10 mouse cellular contexts compared by ENCODE assay signal in genomic region chr14:49733950-49734349, GRCm38 (mm10). TPM values are rescaled to one million over a fixed set of nuclear protein-coding genes. Genes with fewer than 3 reads are reported as not detected.
DNase-seq lines count a peak whose midpoint lies in the region; ATAC-seq and TF ChIP-seq lines count a peak whose summit lies in the region.
"Had no signal": no experiment of that assay in that cellular context is flagged by ENCODE, and none has a peak within 500 bp of the region (broad histone marks: within the 10 kb centered on the region; RNA-seq: fewer than 3 reads in every experiment).

No protein-coding gene starts in this region.

- no peak overlapping the region for H3K4me2 ChIP-seq in heart, postnatal 0 days (ENCODE audit: low read depth, low read length)
- H3K4me2 ChIP-seq in midbrain, embryonic 13.5 days (replicated peaks) = no peak overlapping the region
- no peak overlapping the region for H3K4me2 ChIP-seq in midbrain, embryonic 11.5 days
- H3K4me2 ChIP-seq: embryonic facial prominence, embryonic 15.5 days had no signal

- no peaks in the 10 kb centered on the region for H3K27me3 ChIP-seq in heart, postnatal 0 days (ENCODE audit: control insufficient read depth, insufficient read depth, low read length)
- H3K27me3 ChIP-seq in midbrain, embryonic 13.5 days = no peaks in the 10 kb centered on the region
- no peaks in the 10 kb centered on the region for H3K27me3 ChIP-seq in midbrain, embryonic 11.5 days (ENCODE audit: control insufficient read depth, insufficient read depth, low read length)
- H3K27me3 ChIP-seq: embryonic facial prominence, embryonic 15.5 days had no signal

- H3K9me3 ChIP-seq in heart, postnatal 0 days (replicated peaks; ENCODE audit: control insufficient read depth, low read length) = no peaks in the 10 kb centered on the region
- H3K9me3 ChIP-seq in midbrain, embryonic 13.5 days = no peaks in the 10 kb centered on the region
- H3K9me3 ChIP-seq in midbrain, embryonic 11.5 days (ENCODE audit: control insufficient read depth, low read length) = no peaks in the 10 kb centered on the region
- H3K9me3 ChIP-seq: embryonic facial prominence, embryonic 15.5 days had no signal

- H3K36me3 ChIP-seq in heart, postnatal 0 days (replicated peaks; ENCODE audit: control insufficient read depth, insufficient read depth, low read length) = no peaks in the 10 kb centered on the region
- H3K36me3 ChIP-seq in midbrain, embryonic 13.5 days = no peaks in the 10 kb centered on the region
- no peaks in the 10 kb centered on the region for H3K36me3 ChIP-seq in midbrain, embryonic 11.5 days (ENCODE audit: control insufficient read depth, insufficient read depth, low read length)
- H3K36me3 ChIP-seq: embryonic facial prominence, embryonic 15.5 days had no signal

- no peak for TF ChIP-seq EP300 in heart, postnatal 0 days (IDR thresholded peaks at IDR 0.05; ENCODE audit: low read depth)

- ATAC-seq in heart, postnatal 0 days (ENCODE audit: insufficient read depth, low read depth) = no peak
- peak; percentile 19; the same call in 1 of the 2 replicates for ATAC-seq in midbrain, embryonic 13.5 days
- no peak for ATAC-seq in midbrain, embryonic 11.5 days (ENCODE audit: low FRiP score)

- no peak overlapping the region for H3K27ac ChIP-seq in heart, postnatal 0 days (ENCODE audit: low read depth)
- H3K27ac ChIP-seq in midbrain, embryonic 13.5 days = no peak overlapping the region
- no peak overlapping the region for H3K27ac ChIP-seq in midbrain, embryonic 11.5 days (ENCODE audit: low read depth, low read length)
- H3K27ac ChIP-seq: embryonic facial prominence, embryonic 15.5 days had no signal

- peak; percentile 57 for DNase-seq in heart, postnatal 0 days (ENCODE audit: low spot score)
- DNase-seq in heart, adult 9 months (ENCODE audit: low spot score in 2 of 2) = no peak
- no peak for DNase-seq in midbrain, embryonic 11.5 days (ENCODE audit: low spot score, missing footprints)
- DNase-seq in embryo, embryonic 9.5 days (ENCODE audit: extremely low spot score) = peak; percentile 14
- DNase-seq in retina, postnatal 1 day = peak; percentile 65
- no peak for DNase-seq in adrenal gland, postnatal 4 days (ENCODE audit: low spot score in 2 of 2)
- DNase-seq in testis, postnatal 10 days (ENCODE audit: low spot score) = no peak
- DNase-seq: kidney, adult 11 months had no signal

- H3K9ac ChIP-seq in heart, postnatal 0 days (replicated peaks; ENCODE audit: low read depth, low read length) = no peak overlapping the region
- H3K9ac ChIP-seq in midbrain, embryonic 13.5 days (replicated peaks) = no peak overlapping the region
- H3K9ac ChIP-seq in midbrain, embryonic 11.5 days (ENCODE audit: low read length) = no peak overlapping the region
- H3K9ac ChIP-seq: embryonic facial prominence, embryonic 15.5 days had no signal

- H3K4me1 ChIP-seq in heart, postnatal 0 days (ENCODE audit: control insufficient read depth, insufficient read depth) = no peaks in the 10 kb centered on the region
- H3K4me1 ChIP-seq in midbrain, embryonic 13.5 days (replicated peaks) = no peaks in the 10 kb centered on the region
- H3K4me1 ChIP-seq in midbrain, embryonic 11.5 days (ENCODE audit: control insufficient read depth, insufficient read depth, low read length) = no peaks in the 10 kb centered on the region
- H3K4me1 ChIP-seq: embryonic facial prominence, embryonic 15.5 days had no signal

- no peak overlapping the region for H3K4me3 ChIP-seq in heart, postnatal 0 days (ENCODE audit: low read depth, low read length)
- H3K4me3 ChIP-seq in midbrain, embryonic 13.5 days (replicated peaks) = no peak overlapping the region
- no peak overlapping the region for H3K4me3 ChIP-seq in midbrain, embryonic 11.5 days (ENCODE audit: low read depth, low read length)
- H3K4me3 ChIP-seq: embryonic facial prominence, embryonic 15.5 days had no signal

- TF ChIP-seq CTCF in heart, postnatal 0 days (IDR thresholded peaks at IDR 0.05; ENCODE audit: low read depth) = peak; percentile 66

RNA-seq across cellular contexts. Expression of gene Armh4, which starts 49.2 kb away (rescaled TPM):
- total RNA-seq in heart, postnatal 0 days (2014; rRNA removed; ENCODE audit: low replicate concordance) = 29.2 and 34.0 TPM in 2 replicates
- polyA plus RNA-seq in heart, postnatal 0 days (2015; fragmentation: Nextera tagmentation; extraction: Ambion mirVana) = 12.7 and 14.2 TPM in 2 replicates
- polyA plus RNA-seq in midbrain, embryonic 13.5 days (2015; fragmentation: Nextera tagmentation; extraction: Ambion mirVana) = 31.0 and 32.9 TPM in 2 replicates
- polyA plus RNA-seq in midbrain, embryonic 11.5 days (2014; fragmentation: Nextera tagmentation; extraction: Ambion mirVana) = 63.0 and 64.7 TPM in 2 replicates
- total RNA-seq in adrenal gland, postnatal 4 days (2021) = 1 to 10 TPM; 3.2 to 3.6 TPM

Comparison
In these comparisons a context has a peak if more than half of its experiments do, and no peak if none do; other contexts are left out.
1. DNase-seq: peak in heart, postnatal 0 days (single experiment), embryo, embryonic 9.5 days (single experiment) and retina, postnatal 1 day (single experiment); none in heart, adult 9 months (0 of 2), midbrain, embryonic 11.5 days (single experiment), adrenal gland, postnatal 4 days (0 of 2) and testis, postnatal 10 days (single experiment).